In genomic region chr11:20455865-20456648, GRCm38 (mm10) we compare ENCODE assay signal across 8 mouse cellular contexts.
A peak's percentile ranks its signal among the peaks of the same experiment; 100 is the strongest.
DNase-seq lines count a peak whose midpoint lies in the region; ATAC-seq and TF ChIP-seq lines count a peak whose summit lies in the region.

No protein-coding gene starts in this region.

- TF ChIP-seq CTCF in thymus, adult 2 months (IDR thresholded peaks at IDR 0.05; ENCODE audit: borderline replicate concordance, control insufficient read depth, extremely low read depth, insufficient read depth, low read length, poor library complexity) = no peak

- peak overlapping the region; percentile 98 for H3K4me2 ChIP-seq in hindbrain, embryonic 16.5 days (ENCODE audit: low read length)
- peak overlapping the region; percentile 80 for H3K4me2 ChIP-seq in liver, embryonic 16.5 days (ENCODE audit: low read depth, low read length)
- H3K4me2 ChIP-seq in stomach, embryonic 16.5 days (ENCODE audit: low read depth, low read length) = peak overlapping the region; percentile 97

- TF ChIP-seq POLR2A in thymus, adult 2 months (IDR thresholded peaks at IDR 0.05; ENCODE audit: control insufficient read depth, extremely low read depth, insufficient read depth, low read length, poor library complexity) = no peak

- H3K9me3 ChIP-seq in hindbrain, embryonic 16.5 days (ENCODE audit: control insufficient read depth, low read length) = no peaks in the 10 kb centered on the region
- H3K9me3 ChIP-seq in liver, embryonic 16.5 days (replicated peaks; ENCODE audit: control insufficient read depth, low read length) = no peaks in the 10 kb centered on the region
- no peaks in the 10 kb centered on the region for H3K9me3 ChIP-seq in stomach, embryonic 16.5 days (replicated peaks; ENCODE audit: control insufficient read depth, low read length)

- H3K27me3 ChIP-seq in thymus, adult 2 months (ENCODE audit: control insufficient read depth, insufficient read depth, low read length) = no peaks in the 10 kb centered on the region
- H3K27me3 ChIP-seq in hindbrain, embryonic 16.5 days (replicated peaks; ENCODE audit: control insufficient read depth, insufficient read depth, low read length) = no peaks in the 10 kb centered on the region
- H3K27me3 ChIP-seq in liver, embryonic 16.5 days (ENCODE audit: control insufficient read depth, insufficient read depth, low read depth, low read length) = peaks cover 19% of the 10 kb centered on the region
- no peaks in the 10 kb centered on the region for H3K27me3 ChIP-seq in stomach, embryonic 16.5 days (ENCODE audit: control insufficient read depth, insufficient read depth, low read length)

- peak; percentile 58 for ATAC-seq in hindbrain, embryonic 16.5 days
- no peak for ATAC-seq in liver, embryonic 16.5 days (ENCODE audit: low read depth)
- ATAC-seq in stomach, embryonic 16.5 days (ENCODE audit: insufficient read depth, low FRiP score) = no peak
- no peak for ATAC-seq in megakaryocyte-erythroid progenitor cell, adult 5-6 weeks (replicated peaks; ENCODE audit: low FRiP score, low TSS enrichment, poor library complexity, severe bottlenecking)

- no peaks in the 10 kb centered on the region for H3K36me3 ChIP-seq in thymus, adult 2 months (ENCODE audit: control insufficient read depth, insufficient read depth, low read length)
- H3K36me3 ChIP-seq in hindbrain, embryonic 16.5 days (ENCODE audit: control insufficient read depth, insufficient read depth, low read length) = no peaks in the 10 kb centered on the region
- no peaks in the 10 kb centered on the region for H3K36me3 ChIP-seq in liver, embryonic 16.5 days (ENCODE audit: control insufficient read depth, insufficient read depth)
- H3K36me3 ChIP-seq in stomach, embryonic 16.5 days (ENCODE audit: control insufficient read depth, insufficient read depth, low read length) = no peaks in the 10 kb centered on the region

- 51% methylated on average over 19 of the region's 19 CpGs for WGBS in thymus, adult 2 months
- 2% methylated on average over 19 of the region's 19 CpGs for WGBS in hindbrain, embryonic 16.5 days
- 10% methylated on average over 19 of the region's 19 CpGs for WGBS in liver, embryonic 16.5 days (ENCODE audit: insufficient replicate concordance)
- 6% methylated on average over 19 of the region's 19 CpGs for WGBS in stomach, embryonic 16.5 days

- H3K9ac ChIP-seq in hindbrain, embryonic 16.5 days (ENCODE audit: low read depth, low read length) = peak overlapping the region; percentile 61
- H3K9ac ChIP-seq in liver, embryonic 16.5 days (ENCODE audit: low read depth, low read length) = no peak overlapping the region; the same call in none of the 2 replicates
- peak overlapping the region; percentile 71 for H3K9ac ChIP-seq in stomach, embryonic 16.5 days (ENCODE audit: low read length)

- peak overlapping the region; percentile 66 for H3K4me3 ChIP-seq in thymus, adult 2 months (ENCODE audit: control insufficient read depth, insufficient read depth, low read length)
- H3K4me3 ChIP-seq in hindbrain, embryonic 16.5 days (ENCODE audit: low read length) = peak overlapping the region; percentile 57
- H3K4me3 ChIP-seq in liver, embryonic 16.5 days (ENCODE audit: low read depth, low read length) = peak overlapping the region; percentile 62
- H3K4me3 ChIP-seq in stomach, embryonic 16.5 days (replicated peaks; ENCODE audit: low read length) = peak overlapping the region; percentile 62

- no peak for DNase-seq in thymus, adult 2 months
- no peak for DNase-seq in thymus, postnatal 0 days (ENCODE audit: low spot score)
- DNase-seq in embryo, embryonic 11.5 days (ENCODE audit: low read depth, low spot score) = peak; percentile 43
- DNase-seq in left cerebral cortex, postnatal 4 days = no peak

- intact Hi-C loops in left cerebral cortex, postnatal 4 days (cut with DNase I) = loop anchor here (5.0 kb wide), 4 partner anchors 86 to 286 kb away; partner anchors contain the start of genes Aftph and Sertad2

- H3K4me1 ChIP-seq in thymus, adult 2 months (replicated peaks; ENCODE audit: control insufficient read depth, insufficient read depth, low read length) = peaks cover 3% of the 10 kb centered on the region; the same call in 1 of the 2 replicates
- peaks cover 7% of the 10 kb centered on the region for H3K4me1 ChIP-seq in hindbrain, embryonic 16.5 days (ENCODE audit: control insufficient read depth, insufficient read depth, low read depth, low read length)
- no peaks in the 10 kb centered on the region; the same call in none of the 2 replicates for H3K4me1 ChIP-seq in liver, embryonic 16.5 days (ENCODE audit: control insufficient read depth, low read depth, low read length)
- H3K4me1 ChIP-seq in stomach, embryonic 16.5 days (ENCODE audit: control insufficient read depth, insufficient read depth, low read length) = peaks cover 7% of the 10 kb centered on the region

- H3K27ac ChIP-seq in thymus, adult 2 months (ENCODE audit: control insufficient read depth, insufficient read depth, low read length) = no peak overlapping the region
- H3K27ac ChIP-seq in hindbrain, embryonic 16.5 days (ENCODE audit: low read depth, low read length) = no peak overlapping the region
- no peak overlapping the region for H3K27ac ChIP-seq in liver, embryonic 16.5 days (ENCODE audit: low read length)
- H3K27ac ChIP-seq in stomach, embryonic 16.5 days (ENCODE audit: low read length) = no peak overlapping the region
